Mouse (Mus musculus) intestine, embryonic 15.5 days (tissue): ENCODE data around the gene Mip. TPM values are rescaled to one million over a fixed set of nuclear protein-coding genes. Genes with fewer than 3 reads are reported as not detected.
A peak's percentile ranks its signal among the peaks of the same experiment; 100 is the strongest.

ENCODE experiments used
- ATAC-seq: fragments of 200-750 bp; cut with Nextera tagmentation; 2 replicates; pipeline ENCODE4 v1.8.0; 2017; ENCODE audit warnings: moderate TSS enrichment, moderate library complexity
- H3K27ac ChIP-seq: fragments of 300-500 bp; sonication (generic); 2 replicates; pipeline ENCODE4 v1.5.1; 2015; ENCODE audit warnings: mild to moderate bottlenecking, inconsistent platforms
- H3K27me3 ChIP-seq: fragments of 300-500 bp; sonication (generic); replicated peaks from 2 replicates; pipeline ENCODE4 v1.6.1; 2015; ENCODE audit warnings: inconsistent platforms
- H3K36me3 ChIP-seq: fragments of 300-500 bp; sonication (generic); 2 replicates; pipeline ENCODE4 v1.6.1; 2015; ENCODE audit warnings: inconsistent platforms
- H3K4me1 ChIP-seq: fragments of 300-500 bp; sonication (generic); replicated peaks from 2 replicates; pipeline ENCODE4 v1.6.1; 2015; ENCODE audit warnings: inconsistent platforms
- H3K4me2 ChIP-seq: fragments of 300-500 bp; sonication (generic); replicated peaks from 2 replicates; pipeline ENCODE4 v1.6.1; 2015; ENCODE audit warnings: mild to moderate bottlenecking, inconsistent platforms
- H3K4me3 ChIP-seq: fragments of 300-500 bp; sonication (generic); replicated peaks from 2 replicates; pipeline ENCODE4 v1.5.1; 2015; ENCODE audit warnings: inconsistent platforms
- H3K9ac ChIP-seq: fragments of 300-500 bp; sonication (generic); 2 replicates; pipeline ENCODE4 v1.6.1; 2015; ENCODE audit warnings: inconsistent platforms
- H3K9me3 ChIP-seq: fragments of 300-500 bp; sonication (generic); 2 replicates; pipeline ENCODE4 v1.6.1; 2016; ENCODE audit warnings: inconsistent platforms
- WGBS: fragments of 180-500 bp; shearing (Covaris S2); methylation state at CpG from one replicate; pipeline ENCODE4 v1.1.7; 2015; 5-methylcytosine and 5-hydroxymethylcytosine counted together
- polyA plus RNA-seq: library from polyadenylated mRNA; unstranded; fragments of >200 nt; fragmentation: Nextera tagmentation; extraction: Ambion mirVana; gene quantifications from 2 replicates; pipeline ENCODE4 v1.2.1, GENCODE M21; 2015

The Mip gene
- polyA plus RNA-seq, 1 experiment from 2014 or later = 0.19 TPM

GRCm38 (mm10) chr10:128193113-128193512 is 32.5 kb upstream of the Mip start:
- Histone ChIP-seq H3K27me3 (peaks cover 14% of the 10 kb centered on the region), H3K9ac (no peak overlapping the region), H3K9me3 (no peaks in the 10 kb centered on the region), H3K4me1 (peaks cover 8% of the 10 kb centered on the region; the same call in 1 of the 2 replicates), H3K27ac (no peak overlapping the region), H3K4me3 (no peak overlapping the region), H3K36me3 (no peaks in the 10 kb centered on the region), H3K4me2 (no peak overlapping the region)
- no peak for ATAC-seq
- WGBS = 93% methylated on average over 6 of the region's 6 CpGs

- peak within 1 kb of the TSS; percentile 66 for H3K9ac ChIP-seq
- no peaks in the 10 kb centered on the region for H3K9me3 ChIP-seq
- H3K4me1 ChIP-seq = peaks cover 8% of the 10 kb centered on the region; the same call in 1 of the 2 replicates
- peak within 1 kb of the TSS; percentile 79 for H3K4me3 ChIP-seq
- peak within 1 kb of the TSS; percentile 100 for H3K4me2 ChIP-seq
- under 1% methylated on average over 46 of the region's 46 CpGs for whole genome bisulfite sequencing
- peak; percentile 98 for ATAC-seq
- no peaks in the 10 kb centered on the region for H3K36me3 ChIP-seq
- H3K27ac ChIP-seq = peak within 1 kb of the TSS; percentile 57; the same call in 1 of the 2 replicates
- peaks cover 14% of the 10 kb centered on the region for H3K27me3 ChIP-seq
Observed at GRCm38 (mm10) chr10:128194024-128194550, 31.6 kb upstream of the Mip start, which contains the start of gene Gls2. Gene Gls2 (plus strand): TSS chr10:128194457.

- Histone ChIP-seq H3K9ac (peak overlapping the region; percentile 66), H3K4me2 (peak overlapping the region; percentile 100), H3K27me3 (peaks cover 14% of the 10 kb centered on the region), H3K9me3 (no peaks in the 10 kb centered on the region), H3K27ac (no peak overlapping the region), H3K4me1 (peaks cover 8% of the 10 kb centered on the region; the same call in 1 of the 2 replicates), H3K4me3 (peak overlapping the region; percentile 79), H3K36me3 (no peaks in the 10 kb centered on the region)
- WGBS = 1% methylated on average over 72 of the region's 79 CpGs
- ATAC-seq = peak; percentile 91
Observed at GRCm38 (mm10) chr10:128194551-128195461, 30.8 kb upstream of the Mip start.

GRCm38 (mm10) chr10:128201856-128202255 is 23.8 kb upstream of the Mip start:
- Histone ChIP-seq H3K36me3 (no peaks in the 10 kb centered on the region), H3K4me2 (no peak overlapping the region), H3K4me1 (0 out of 2 replicates have a peak, but pooled peaks cover 4% of the 10 kb centered on the region), H3K9me3 (no peaks in the 10 kb centered on the region), H3K27me3 (no peaks in the 10 kb centered on the region), H3K27ac (no peak overlapping the region), H3K9ac (no peak overlapping the region), H3K4me3 (no peak overlapping the region)
- peak; percentile 30 for ATAC-seq
- WGBS = 64% methylated on average over 5 of the region's 6 CpGs

GRCm38 (mm10) chr10:128204941-128205340 is 20.7 kb upstream of the Mip start:
- ATAC-seq = no peak; the same call in 1 of the 2 replicates
- H3K36me3 ChIP-seq = no peaks in the 10 kb centered on the region
- WGBS = 82% methylated on average over 15 of the region's 15 CpGs

DNA sequence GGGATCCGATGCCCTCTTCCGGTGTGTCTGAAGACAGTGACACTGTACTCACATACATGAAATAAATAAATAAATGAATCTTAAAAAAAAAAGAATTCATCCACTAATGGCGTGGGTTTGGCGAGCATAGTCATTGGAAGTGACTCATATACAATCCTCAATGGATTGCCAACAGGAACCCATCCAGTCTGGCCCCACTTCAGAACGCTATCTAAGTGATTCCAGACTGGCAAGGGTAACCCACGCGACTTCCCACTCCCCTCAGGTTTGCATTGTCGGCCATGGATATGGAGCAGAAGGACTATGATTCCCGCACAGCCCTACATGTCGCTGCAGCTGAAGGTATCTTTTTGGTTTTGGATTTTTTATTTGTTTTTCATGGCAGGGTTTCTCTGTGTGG is 17.3 kb upstream of the Mip start:
- Histone ChIP-seq H3K4me1 (peaks cover 8% of the 10 kb centered on the region; the same call in 1 of the 2 replicates), H3K27ac (no peak overlapping the region), H3K9me3 (no peaks in the 10 kb centered on the region), H3K36me3 (no peaks in the 10 kb centered on the region), H3K27me3 (no peaks in the 10 kb centered on the region), H3K4me3 (no peak overlapping the region), H3K4me2 (no peak overlapping the region), H3K9ac (no peak overlapping the region)
- no peak for ATAC-seq
- WGBS = 96% methylated on average over 10 of the region's 10 CpGs

More at GRCm38 (mm10) chr10:128204941-128205340, 20.7 kb upstream of the Mip start:
- no peak overlapping the region for H3K4me2 ChIP-seq
- H3K27ac ChIP-seq = no peak overlapping the region
- no peak overlapping the region for H3K4me3 ChIP-seq
- H3K9me3 ChIP-seq = no peaks in the 10 kb centered on the region
- no peaks in the 10 kb centered on the region for H3K27me3 ChIP-seq
- no peak overlapping the region for H3K9ac ChIP-seq
- H3K4me1 ChIP-seq = 0 out of 2 replicates have a peak, but pooled peaks cover 4% of the 10 kb centered on the region

GRCm38 (mm10) chr10:128209311-128210009 is 16.2 kb upstream of the Mip start:
- Histone ChIP-seq H3K4me1 (peaks cover 5% of the 10 kb centered on the region; the same call in 1 of the 2 replicates), H3K9ac (no peak overlapping the region), H3K4me3 (no peak overlapping the region), H3K9me3 (no peaks in the 10 kb centered on the region), H3K27me3 (no peaks in the 10 kb centered on the region), H3K36me3 (no peaks in the 10 kb centered on the region), H3K27ac (no peak overlapping the region), H3K4me2 (no peak overlapping the region)
- ATAC-seq = no peak
- WGBS = 91% methylated on average over 11 of the region's 11 CpGs

DNA sequence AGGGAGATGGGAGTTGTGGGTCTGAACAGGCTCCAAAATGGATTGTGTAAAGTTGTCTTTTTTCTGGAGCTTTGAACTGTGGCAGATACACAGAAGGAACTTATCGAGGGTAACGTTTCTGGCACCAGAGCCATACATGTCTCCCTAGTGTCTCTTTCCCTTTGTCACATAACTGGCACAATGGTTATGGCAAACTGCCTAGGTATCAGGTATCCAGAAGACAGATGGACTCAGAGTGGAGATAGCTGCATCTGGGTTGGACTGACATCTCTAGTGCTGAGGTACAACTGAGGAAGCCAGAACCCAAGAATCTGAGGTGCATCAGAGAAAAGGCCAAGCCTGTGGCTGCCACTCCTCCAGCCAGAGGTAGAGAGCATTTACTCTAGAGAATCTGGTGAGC is 15.5 kb upstream of the Mip start:
- Histone ChIP-seq H3K4me2 (peak overlapping the region; percentile 87; the same call in 1 of the 2 replicates), H3K9ac (no peak overlapping the region), H3K4me3 (no peak overlapping the region), H3K36me3 (no peaks in the 10 kb centered on the region), H3K9me3 (no peaks in the 10 kb centered on the region), H3K4me1 (peaks cover 5% of the 10 kb centered on the region; the same call in 1 of the 2 replicates), H3K27me3 (no peaks in the 10 kb centered on the region), H3K27ac (no peak overlapping the region)
- ATAC-seq = no peak
- WGBS = 92% methylated on average over 2 of the region's 2 CpGs

DNA sequence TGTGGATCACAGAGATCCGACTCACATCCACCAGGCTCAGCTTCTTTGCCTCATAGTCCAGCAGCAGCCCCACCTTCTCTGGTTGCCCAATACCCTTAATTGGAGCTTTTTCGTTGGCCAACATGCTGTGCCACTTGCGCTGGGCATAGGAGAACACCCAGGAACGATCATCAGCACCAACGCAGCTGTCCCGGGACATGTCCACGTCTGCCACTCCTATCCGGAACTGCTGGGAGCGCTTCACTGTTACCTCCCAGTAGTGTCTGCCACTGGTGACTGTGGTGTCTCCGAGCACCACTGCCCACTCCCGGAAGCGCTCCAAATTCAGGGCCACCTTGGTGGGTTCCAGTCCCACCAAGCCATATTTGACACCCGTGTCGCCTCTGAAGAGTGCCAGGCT is 14.7 kb upstream of the Mip start:
- peak overlapping the region; percentile 70 for H3K4me3 ChIP-seq
- H3K27ac ChIP-seq = no peak overlapping the region
- peaks cover 5% of the 10 kb centered on the region; the same call in 1 of the 2 replicates for H3K4me1 ChIP-seq
- H3K27me3 ChIP-seq = no peaks in the 10 kb centered on the region
- H3K9ac ChIP-seq = peak overlapping the region; percentile 67
- H3K4me2 ChIP-seq = peak overlapping the region; percentile 87
- WGBS = 18% methylated on average over 14 of the region's 14 CpGs
- no peaks in the 10 kb centered on the region for H3K36me3 ChIP-seq
- ATAC-seq = peak; percentile 13; the same call in 1 of the 2 replicates
- no peaks in the 10 kb centered on the region for H3K9me3 ChIP-seq

DNA sequence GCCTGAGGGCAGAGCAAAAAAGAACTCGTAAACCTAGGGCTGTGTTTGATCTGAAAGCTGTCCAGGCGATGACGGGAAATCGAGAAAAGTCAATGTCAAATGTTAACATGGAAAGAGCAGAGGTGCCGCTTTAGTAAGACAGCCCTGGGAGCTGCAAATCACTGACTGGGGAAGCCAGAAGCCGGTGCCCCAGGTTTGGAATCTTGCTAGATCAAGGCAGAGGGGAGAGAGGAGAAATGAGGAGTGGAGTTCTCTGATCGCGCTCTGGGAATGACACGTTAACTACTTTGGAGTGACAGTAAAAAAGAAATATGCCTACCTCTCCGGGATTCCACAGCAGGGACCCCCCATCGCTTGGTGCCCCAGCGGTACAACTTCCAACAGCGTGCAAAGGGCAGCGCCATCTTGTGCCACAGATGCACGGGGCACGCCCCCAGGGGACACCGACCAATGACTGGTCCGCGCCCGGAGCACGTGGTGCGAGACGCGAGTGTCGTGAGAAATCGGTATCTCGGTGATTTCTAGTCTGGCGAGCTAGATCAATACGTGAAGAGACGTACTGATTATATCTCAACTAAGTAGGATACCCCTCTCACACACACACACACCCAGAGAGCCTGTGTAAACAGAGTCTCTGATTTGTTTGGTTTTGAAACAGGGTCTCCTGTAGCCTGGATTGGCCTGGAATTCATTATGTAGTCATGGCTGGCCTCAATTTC is 14.1 kb upstream of the Mip start, which contains the start of gene Spryd4:
Gene Spryd4 (minus strand): TSS at position 418 of the 719 bp plus-strand sequence.
- H3K27ac ChIP-seq = no peak within 1 kb of the TSS
- no peaks in the 10 kb centered on the region for H3K27me3 ChIP-seq
- ATAC-seq = peak; percentile 97
- no peaks in the 10 kb centered on the region for H3K36me3 ChIP-seq
- no peaks in the 10 kb centered on the region for H3K9me3 ChIP-seq
- H3K4me2 ChIP-seq = peak within 1 kb of the TSS; percentile 87
- H3K4me1 ChIP-seq = peaks cover 5% of the 10 kb centered on the region; the same call in 1 of the 2 replicates
- H3K9ac ChIP-seq = peak within 1 kb of the TSS; percentile 67
- under 1% methylated on average over 30 of the region's 30 CpGs for WGBS
- peak within 1 kb of the TSS; percentile 70 for H3K4me3 ChIP-seq

- peak; percentile 8; the same call in 1 of the 2 replicates for ATAC-seq
Observed at GRCm38 (mm10) chr10:128212148-128212547, 13.5 kb upstream of the Mip start.

More at GRCm38 (mm10) chr10:128212148-128212547, 13.5 kb upstream of the Mip start:
- no peaks in the 10 kb centered on the region for H3K9me3 ChIP-seq
- WGBS = 42% methylated on average over 6 of the region's 6 CpGs
- H3K9ac ChIP-seq = 0 out of 2 replicates have a peak overlapping the region, but pooled peaks have one; percentile 67
- no peaks in the 10 kb centered on the region for H3K36me3 ChIP-seq
- H3K27ac ChIP-seq = no peak overlapping the region
- H3K4me1 ChIP-seq = peaks cover 5% of the 10 kb centered on the region; the same call in 1 of the 2 replicates
- H3K27me3 ChIP-seq = no peaks in the 10 kb centered on the region
- peak overlapping the region; percentile 70 for H3K4me3 ChIP-seq
- peak overlapping the region; percentile 87 for H3K4me2 ChIP-seq
